Mouse (Mus musculus): Measurements from ENCODE around the gene Gsx2. TPM values are rescaled to one million over a fixed set of nuclear protein-coding genes. Genes with fewer than 3 reads are reported as not detected.

The Gsx2 gene
- polyA plus RNA-seq, 1 experiment = 0.15 TPM

DNA sequence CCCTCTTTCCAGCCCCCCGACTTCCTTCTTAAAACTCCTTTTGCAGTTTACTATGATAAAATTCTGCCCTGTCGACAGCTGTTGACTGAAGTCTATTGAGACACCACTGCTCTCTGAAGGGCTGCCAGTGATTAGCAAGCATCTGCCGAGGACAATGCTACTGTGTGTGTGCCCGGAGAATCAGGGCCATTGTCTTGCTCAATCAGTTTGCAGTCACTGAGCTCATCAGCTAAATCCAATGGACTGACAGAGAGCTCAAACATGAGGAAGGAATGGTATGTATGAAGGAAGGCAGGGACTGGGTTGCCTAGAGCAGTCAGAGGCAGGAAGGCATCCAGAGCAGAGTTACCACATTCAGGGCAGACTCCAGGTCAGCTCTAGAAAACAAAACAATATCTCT, 12.2 kb upstream of the Gsx2 start:
- Histone ChIP-seq H3K4me3 (ENCODE audit: insufficient read depth, low read length) (no peak overlapping the region), H3K4me1 (ENCODE audit: control insufficient read depth, insufficient read depth, low read length) (no peaks in the 10 kb centered on the region), H3K27ac (ENCODE audit: insufficient read depth, low read length) (no peak overlapping the region)
- no peak for TF ChIP-seq POLR2A (IDR thresholded peaks at IDR 0.05; ENCODE audit: extremely low read depth, insufficient read depth, low read length)
- TF ChIP-seq CTCF (IDR thresholded peaks at IDR 0.05; ENCODE audit: extremely low read depth, insufficient read depth, low read length) = no peak

DNA sequence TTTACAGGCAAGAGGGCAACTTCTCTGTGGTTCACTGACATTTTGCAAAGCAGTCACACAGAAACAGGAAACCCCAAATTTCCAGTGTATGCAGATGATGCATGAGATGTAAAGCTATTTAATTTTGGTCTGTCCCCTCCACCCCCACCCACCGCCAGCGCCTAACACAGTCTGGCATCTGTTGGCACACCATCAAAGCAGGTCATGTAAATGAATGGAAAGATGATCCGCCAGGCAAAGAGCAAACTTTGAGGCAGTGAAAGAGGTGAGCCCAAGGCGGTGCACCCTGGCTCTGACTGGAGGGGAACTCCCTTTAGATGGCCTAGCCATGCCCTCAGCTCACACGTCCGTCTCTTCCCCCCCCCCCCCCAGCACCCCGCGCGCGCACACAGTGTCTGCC, 8.7 kb upstream of the Gsx2 start:
- H3K4me1 ChIP-seq (ENCODE audit: control insufficient read depth, insufficient read depth, low read length) = no peaks in the 10 kb centered on the region
- H3K27ac ChIP-seq (ENCODE audit: insufficient read depth, low read length) = no peak overlapping the region
- H3K4me3 ChIP-seq (ENCODE audit: insufficient read depth, low read length) = peak overlapping the region; percentile 8; the same call in 1 of the 2 replicates
- TF ChIP-seq CTCF (IDR thresholded peaks at IDR 0.05; ENCODE audit: extremely low read depth, insufficient read depth, low read length) (no peak), POLR2A (IDR thresholded peaks at IDR 0.05; ENCODE audit: extremely low read depth, insufficient read depth, low read length) (no peak)

- Histone ChIP-seq H3K27ac (ENCODE audit: insufficient read depth, low read length) (no peak overlapping the region), H3K4me3 (ENCODE audit: insufficient read depth, low read length) (peak overlapping the region; percentile 8), H3K4me1 (ENCODE audit: control insufficient read depth, insufficient read depth, low read length) (no peaks in the 10 kb centered on the region)
- TF ChIP-seq POLR2A (IDR thresholded peaks at IDR 0.05; ENCODE audit: extremely low read depth, insufficient read depth, low read length) (no peak), CTCF (IDR thresholded peaks at IDR 0.05; ENCODE audit: extremely low read depth, insufficient read depth, low read length) (no peak)
Measured at GRCm38 (mm10) chr5:75067125-75067756, 8.2 kb upstream of the Gsx2 start.

DNA sequence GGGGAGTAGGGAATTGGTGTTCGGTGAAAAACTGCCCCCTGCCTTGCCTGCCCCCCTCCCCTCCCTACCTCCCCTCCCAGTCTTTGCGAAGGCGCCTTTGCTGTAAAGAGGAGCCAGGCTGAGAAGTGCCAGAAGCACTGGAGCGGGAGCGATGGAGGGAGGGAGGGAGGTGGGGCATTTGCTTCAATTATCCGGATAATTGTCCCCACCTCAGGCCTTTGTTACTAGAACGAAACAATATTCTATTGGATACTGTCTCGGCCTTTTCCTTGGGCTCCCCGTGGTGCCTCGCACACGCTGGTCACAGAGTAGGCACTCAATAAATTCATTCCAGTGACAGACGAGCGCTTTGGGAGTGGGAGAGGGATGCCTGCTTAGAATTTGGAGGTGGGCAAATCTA, 5.3 kb upstream of the Gsx2 start:
- no peaks in the 10 kb centered on the region for H3K4me1 ChIP-seq (ENCODE audit: control insufficient read depth, insufficient read depth, low read length)
- no peak overlapping the region for H3K4me3 ChIP-seq (ENCODE audit: insufficient read depth, low read length)
- no peak overlapping the region for H3K27ac ChIP-seq (ENCODE audit: insufficient read depth, low read length)
- no peak for TF ChIP-seq CTCF (IDR thresholded peaks at IDR 0.05; ENCODE audit: extremely low read depth, insufficient read depth, low read length)

GRCm38 (mm10) chr5:75070656-75071375, 4.6 kb upstream of the Gsx2 start:
- Histone ChIP-seq H3K4me3 (ENCODE audit: insufficient read depth, low read length) (no peak overlapping the region), H3K4me1 (ENCODE audit: control insufficient read depth, insufficient read depth, low read length) (no peaks in the 10 kb centered on the region), H3K27ac (ENCODE audit: insufficient read depth, low read length) (no peak overlapping the region)
- TF ChIP-seq CTCF (IDR thresholded peaks at IDR 0.05; ENCODE audit: extremely low read depth, insufficient read depth, low read length) = no peak
- no peak for TF ChIP-seq POLR2A (IDR thresholded peaks at IDR 0.05; ENCODE audit: extremely low read depth, insufficient read depth, low read length)

DNA sequence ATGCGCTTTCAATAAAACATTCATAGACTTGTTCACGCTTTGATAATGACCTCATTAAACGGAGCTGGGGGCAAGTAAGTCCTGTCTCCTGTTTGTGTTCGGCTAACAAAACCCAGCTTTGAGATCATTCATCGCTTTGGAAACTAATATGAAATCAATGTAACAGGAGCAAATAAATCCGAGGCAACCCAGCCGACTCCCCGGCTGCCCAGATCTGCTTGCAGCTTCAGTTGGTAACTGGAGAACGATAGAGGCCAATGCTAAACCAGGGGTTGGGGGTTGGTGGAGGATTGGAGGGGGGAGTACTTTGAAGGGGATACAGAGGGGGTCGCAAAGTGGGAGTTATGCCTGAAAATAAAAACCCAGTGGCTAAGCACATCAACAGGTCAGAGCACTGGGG, 3.5 kb upstream of the Gsx2 start:
- no peaks in the 10 kb centered on the region for H3K4me1 ChIP-seq (ENCODE audit: control insufficient read depth, insufficient read depth, low read length)
- H3K4me3 ChIP-seq (ENCODE audit: insufficient read depth, low read length) = no peak overlapping the region
- TF ChIP-seq POLR2A (IDR thresholded peaks at IDR 0.05; ENCODE audit: extremely low read depth, insufficient read depth, low read length) (no peak), CTCF (IDR thresholded peaks at IDR 0.05; ENCODE audit: extremely low read depth, insufficient read depth, low read length) (no peak)
- no peak overlapping the region for H3K27ac ChIP-seq (ENCODE audit: insufficient read depth, low read length)

- TF ChIP-seq CTCF (IDR thresholded peaks at IDR 0.05; ENCODE audit: extremely low read depth, insufficient read depth, low read length) (no peak), POLR2A (IDR thresholded peaks at IDR 0.05; ENCODE audit: extremely low read depth, insufficient read depth, low read length) (no peak)
- Histone ChIP-seq H3K4me1 (ENCODE audit: control insufficient read depth, insufficient read depth, low read length) (no peaks in the 10 kb centered on the region), H3K27ac (ENCODE audit: insufficient read depth, low read length) (no peak overlapping the region), H3K4me3 (ENCODE audit: insufficient read depth, low read length) (no peak overlapping the region)
Measured at GRCm38 (mm10) chr5:75072532-75072931, 2.9 kb upstream of the Gsx2 start.

DNA sequence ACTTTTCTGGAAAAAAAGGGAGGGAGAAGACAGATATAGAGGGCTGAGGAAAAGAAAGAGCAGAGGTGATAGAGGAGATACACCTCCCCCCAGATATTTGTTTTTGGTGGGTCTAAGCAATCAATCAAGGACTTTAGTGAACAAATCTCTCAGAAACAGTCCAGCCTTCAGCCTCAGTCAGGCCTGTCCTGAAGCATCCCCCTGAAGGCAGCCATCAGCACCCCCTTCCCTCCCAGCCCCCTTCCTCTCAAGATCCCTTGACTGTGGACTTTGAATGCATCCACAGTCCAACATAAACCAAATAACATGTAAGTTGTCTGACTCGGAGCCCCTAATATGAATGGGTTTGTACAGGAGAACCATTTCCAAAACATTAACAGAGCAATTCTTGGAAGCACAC, 2.2 kb upstream of the Gsx2 start:
- no peak overlapping the region for H3K27ac ChIP-seq (ENCODE audit: insufficient read depth, low read length)
- no peak for TF ChIP-seq POLR2A (IDR thresholded peaks at IDR 0.05; ENCODE audit: extremely low read depth, insufficient read depth, low read length)
- TF ChIP-seq CTCF (IDR thresholded peaks at IDR 0.05; ENCODE audit: extremely low read depth, insufficient read depth, low read length) = no peak

GRCm38 (mm10) chr5:75073684-75074083, 1.7 kb upstream of the Gsx2 start:
- Histone ChIP-seq H3K4me1 (ENCODE audit: control insufficient read depth, insufficient read depth, low read length) (no peaks in the 10 kb centered on the region), H3K4me3 (ENCODE audit: insufficient read depth, low read length) (no peak overlapping the region), H3K27ac (ENCODE audit: insufficient read depth, low read length) (no peak overlapping the region)
- TF ChIP-seq CTCF (IDR thresholded peaks at IDR 0.05; ENCODE audit: extremely low read depth, insufficient read depth, low read length) (no peak), POLR2A (IDR thresholded peaks at IDR 0.05; ENCODE audit: extremely low read depth, insufficient read depth, low read length) (no peak)

More for the DNA sequence above, 2.2 kb upstream of the Gsx2 start:
- no peaks in the 10 kb centered on the region for H3K4me1 ChIP-seq (ENCODE audit: control insufficient read depth, insufficient read depth, low read length)
- no peak overlapping the region for H3K4me3 ChIP-seq (ENCODE audit: insufficient read depth, low read length)

DNA sequence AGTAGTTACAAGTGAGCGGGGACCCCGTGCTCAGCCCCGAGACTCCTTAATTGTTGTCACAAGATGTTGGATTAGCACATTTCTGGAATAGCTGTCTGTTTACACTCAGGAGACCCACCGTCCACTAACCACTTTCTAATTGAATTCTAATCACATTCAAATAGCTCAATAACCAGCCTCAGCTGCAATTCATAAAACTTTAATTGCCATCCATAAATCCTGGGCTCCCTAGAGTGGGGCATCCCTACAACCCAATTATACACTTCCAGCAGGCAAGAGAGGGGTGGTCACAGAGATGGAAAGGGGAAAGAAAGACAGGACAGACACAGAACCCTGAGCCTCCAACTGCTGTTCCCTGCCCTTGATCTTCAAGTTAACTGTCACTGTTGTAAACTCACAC, 1.3 kb upstream of the Gsx2 start:
- H3K4me1 ChIP-seq (ENCODE audit: control insufficient read depth, insufficient read depth, low read length) = no peaks in the 10 kb centered on the region
- no peak overlapping the region for H3K4me3 ChIP-seq (ENCODE audit: insufficient read depth, low read length)
- TF ChIP-seq CTCF (IDR thresholded peaks at IDR 0.05; ENCODE audit: extremely low read depth, insufficient read depth, low read length) = no peak
- no peak for TF ChIP-seq POLR2A (IDR thresholded peaks at IDR 0.05; ENCODE audit: extremely low read depth, insufficient read depth, low read length)
- no peak overlapping the region for H3K27ac ChIP-seq (ENCODE audit: insufficient read depth, low read length)
